7 mouse cellular contexts compared by ENCODE assay signal in the genomic region with DNA sequence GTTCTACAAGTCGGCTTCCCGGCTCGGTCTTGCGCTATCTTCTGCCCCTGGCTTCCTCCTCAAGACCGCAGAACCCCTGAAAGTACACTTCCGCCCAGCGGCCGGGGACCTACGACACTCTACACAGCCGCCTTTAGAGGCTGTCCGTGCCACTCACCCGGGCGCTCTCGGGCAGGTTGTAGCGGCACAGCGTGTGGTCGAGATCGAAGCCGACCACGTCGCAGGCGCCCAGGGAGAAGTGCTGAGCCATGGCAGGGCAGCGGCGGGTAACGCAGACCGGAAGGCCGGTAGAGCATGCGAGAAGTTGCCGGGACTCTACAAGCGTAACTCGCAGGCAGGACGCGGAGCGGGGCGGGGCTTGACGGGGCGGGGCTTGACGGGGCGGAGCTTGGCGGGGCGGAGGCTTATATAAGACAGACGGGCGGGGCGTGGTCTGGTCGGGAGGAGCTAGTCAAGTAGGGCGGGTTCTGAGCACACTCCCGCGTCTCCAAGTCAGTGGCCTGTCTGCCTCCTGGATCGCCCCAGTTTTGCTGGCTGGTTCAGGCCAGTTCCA. TPM values are rescaled to one million over a fixed set of nuclear protein-coding genes. Genes with fewer than 3 reads are reported as not detected.
DNase-seq lines count a peak whose midpoint lies in the region; ATAC-seq lines count a peak whose summit lies in the region.

A gene (minus strand): TSS at position 349 of the 553 bp plus-strand sequence.

- no peaks in the 10 kb centered on the region for H3K36me3 ChIP-seq in embryonic facial prominence, embryonic 12.5 days
- no peaks in the 10 kb centered on the region for H3K36me3 ChIP-seq in limb, embryonic 11.5 days (ENCODE audit: control insufficient read depth, insufficient read depth, low read length)
- no peaks in the 10 kb centered on the region for H3K36me3 ChIP-seq in midbrain, embryonic 14.5 days (ENCODE audit: control insufficient read depth, insufficient read depth, low read length)

- ATAC-seq in embryonic facial prominence, embryonic 12.5 days (ENCODE audit: insufficient number of reproducible peaks, insufficient read depth, low FRiP score, low TSS enrichment) = peak; percentile 97
- peak; percentile 98 for ATAC-seq in limb, embryonic 11.5 days (ENCODE audit: insufficient number of reproducible peaks, low FRiP score, low TSS enrichment, low read depth)
- peak; percentile 96 for ATAC-seq in midbrain, embryonic 14.5 days (ENCODE audit: low FRiP score, low TSS enrichment)

- peak within 1 kb of the TSS; percentile 71 for H3K4me3 ChIP-seq in embryonic facial prominence, embryonic 12.5 days
- peak within 1 kb of the TSS; percentile 63 for H3K4me3 ChIP-seq in limb, embryonic 11.5 days (ENCODE audit: low read depth, low read length)
- H3K4me3 ChIP-seq in midbrain, embryonic 14.5 days (replicated peaks; ENCODE audit: low read depth, low read length) = peak within 1 kb of the TSS; percentile 60

- peak within 1 kb of the TSS; percentile 50 for H3K4me2 ChIP-seq in embryonic facial prominence, embryonic 12.5 days (replicated peaks)
- H3K4me2 ChIP-seq in limb, embryonic 11.5 days (ENCODE audit: low read depth, severe bottlenecking) = peak within 1 kb of the TSS; percentile 47
- H3K4me2 ChIP-seq in midbrain, embryonic 14.5 days (ENCODE audit: low read length) = peak within 1 kb of the TSS; percentile 70

- no peaks in the 10 kb centered on the region for H3K27me3 ChIP-seq in embryonic facial prominence, embryonic 12.5 days
- H3K27me3 ChIP-seq in limb, embryonic 11.5 days (ENCODE audit: control insufficient read depth, insufficient read depth, low read length) = no peaks in the 10 kb centered on the region
- no peaks in the 10 kb centered on the region for H3K27me3 ChIP-seq in midbrain, embryonic 14.5 days (ENCODE audit: control insufficient read depth, insufficient read depth, low read length)

- no peaks in the 10 kb centered on the region for H3K9me3 ChIP-seq in embryonic facial prominence, embryonic 12.5 days
- H3K9me3 ChIP-seq in limb, embryonic 11.5 days (ENCODE audit: control insufficient read depth, low read length) = no peaks in the 10 kb centered on the region
- no peaks in the 10 kb centered on the region for H3K9me3 ChIP-seq in midbrain, embryonic 14.5 days (ENCODE audit: control insufficient read depth, low read length)

- DNase-seq in adrenal gland, postnatal 25 days = peak; percentile 97
- DNase-seq in heart, adult 11 months = peak; percentile 99
- DNase-seq in kidney, adult 18-20 months = peak; percentile 94
- DNase-seq in limb, embryonic 11.5 days (ENCODE audit: low spot score) = peak; percentile 97
- peak; percentile 89 for DNase-seq in midbrain, embryonic 14.5 days
- peak; percentile 92 to 96 for DNase-seq in spleen, adult 18-20 months

- H3K4me1 ChIP-seq in embryonic facial prominence, embryonic 12.5 days = peaks cover 4% of the 10 kb centered on the region; the same call in 1 of the 2 replicates
- no peaks in the 10 kb centered on the region for H3K4me1 ChIP-seq in limb, embryonic 11.5 days (ENCODE audit: control insufficient read depth, insufficient read depth, low read length)
- H3K4me1 ChIP-seq in midbrain, embryonic 14.5 days (ENCODE audit: control insufficient read depth, insufficient read depth, low read length) = no peaks in the 10 kb centered on the region

- peak within 1 kb of the TSS; percentile 67 for H3K27ac ChIP-seq in embryonic facial prominence, embryonic 12.5 days
- 0 out of 2 replicates have a peak within 1 kb of the TSS, but pooled peaks have one; percentile 14 for H3K27ac ChIP-seq in limb, embryonic 11.5 days (replicated peaks; ENCODE audit: low read depth, low read length)
- H3K27ac ChIP-seq in midbrain, embryonic 14.5 days (replicated peaks; ENCODE audit: low read depth, low read length) = 0 out of 2 replicates have a peak within 1 kb of the TSS, but pooled peaks have one; percentile 41

- 0% methylated on average over 49 of the region's 49 CpGs for WGBS in embryonic facial prominence, embryonic 12.5 days
- WGBS in limb, embryonic 11.5 days = 0% methylated on average over 49 of the region's 49 CpGs
- WGBS in midbrain, embryonic 14.5 days = under 1% methylated on average over 49 of the region's 49 CpGs

- peak within 1 kb of the TSS; percentile 65 for H3K9ac ChIP-seq in embryonic facial prominence, embryonic 12.5 days
- H3K9ac ChIP-seq in limb, embryonic 11.5 days (ENCODE audit: low read length) = peak within 1 kb of the TSS; percentile 76
- peak within 1 kb of the TSS; percentile 54 for H3K9ac ChIP-seq in midbrain, embryonic 14.5 days (replicated peaks; ENCODE audit: low read length)

RNA-seq across cellular contexts. Expression of the gene that starts here (rescaled TPM):
- total RNA-seq in adrenal gland, postnatal 25 days (2021) = 22.5 and 27.9 TPM in 2 replicates
- polyA plus RNA-seq in embryonic facial prominence, embryonic 12.5 days (2016; fragmentation: Nextera tagmentation; extraction: Ambion mirVana) = 7.8 TPM in 2 replicates
- polyA plus RNA-seq in limb, embryonic 11.5 days (2014; fragmentation: Nextera tagmentation; extraction: Ambion mirVana) = 7.7 and 9.5 TPM in 2 replicates
- 1.2 and 1.9 TPM in 2 replicates for polyA plus RNA-seq in midbrain, embryonic 14.5 days (2014; fragmentation: Nextera tagmentation; extraction: Ambion mirVana)

Comparison
In these comparisons a context has a peak if more than half of its experiments do, and no peak if none do; other contexts are left out.
1. Peak in every context shown above with its lines: DNase-seq, ATAC-seq, H3K4me3 ChIP-seq and H3K27ac ChIP-seq.
2. H3K27ac ChIP-seq: peak in every context shown above with its lines; median percentile 67 in embryonic facial prominence, embryonic 12.5 days; 41 in midbrain, embryonic 14.5 days; 14 in limb, embryonic 11.5 days.